Mouse (Mus musculus): Measurements from ENCODE around the gene Prrx2.

DNA sequence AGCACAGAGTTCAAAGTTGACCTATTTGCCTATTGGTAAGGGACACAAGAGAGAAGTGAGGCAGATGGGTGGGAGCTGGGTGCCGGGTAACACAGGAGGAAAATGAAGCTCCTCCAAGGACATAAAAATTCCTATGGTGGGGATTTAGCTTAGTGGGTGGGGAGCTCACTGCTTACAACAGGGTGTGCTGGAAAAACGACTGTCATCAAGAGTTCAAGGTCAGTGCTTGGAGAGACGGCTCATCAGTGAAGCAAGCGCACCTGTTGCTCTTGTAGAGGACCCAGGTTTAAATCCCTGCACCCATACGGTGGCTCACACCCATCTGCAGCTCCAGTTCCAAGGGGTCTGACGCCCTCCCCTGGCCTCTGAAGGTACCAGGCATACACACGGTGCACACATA lies 59.2 kb downstream of the Prrx2 start:
- TF ChIP-seq CTCF (IDR thresholded peaks at IDR 0.05) (no peak), EP300 (IDR thresholded peaks at IDR 0.05) (no peak)

Data from lung, postnatal 0 days (tissue).